10 mouse cellular contexts compared by ENCODE assay signal in genomic region chr10:17023571-17024293, GRCm38 (mm10).
A peak's percentile ranks its signal among the peaks of the same experiment; 100 is the strongest.
DNase-seq lines count a peak whose midpoint lies in the region; ATAC-seq lines count a peak whose summit lies in the region.
"Had no signal": no experiment of that assay in that cellular context is flagged by ENCODE, and none has a peak within 500 bp of the region (broad histone marks: within the 10 kb centered on the region; RNA-seq: fewer than 3 reads in every experiment).

No protein-coding gene starts in this region.

- peaks cover 20% of the 10 kb centered on the region for H3K4me1 ChIP-seq in forebrain, embryonic 15.5 days
- H3K4me1 ChIP-seq in midbrain, embryonic 11.5 days (ENCODE audit: control insufficient read depth, insufficient read depth, low read length), result no peaks in the 10 kb centered on the region

- H3K4me3 ChIP-seq in forebrain, embryonic 15.5 days, result no peak overlapping the region
- H3K4me3 ChIP-seq in midbrain, embryonic 11.5 days (ENCODE audit: low read depth, low read length), result no peak overlapping the region

- peak; percentile 53; the same call in 1 of the 2 replicates for ATAC-seq in cerebellum, adult (ENCODE audit: insufficient number of reproducible peaks, low FRiP score, low TSS enrichment)
- peak; percentile 81 for ATAC-seq in forebrain, embryonic 15.5 days (replicated peaks)
- ATAC-seq in midbrain, embryonic 11.5 days (ENCODE audit: low FRiP score), result peak; percentile 48; the same call in 1 of the 2 replicates
- ATAC-seq in megakaryocyte progenitor cell, adult 5-6 weeks (replicated peaks; ENCODE audit: poor library complexity), result no peak

- peak; percentile 98 for DNase-seq in MN1 (ENCODE audit: low spot score)
- no peak for DNase-seq in midbrain, embryonic 11.5 days (ENCODE audit: low spot score, missing footprints)
- no peak for DNase-seq in spleen, postnatal 4 days (ENCODE audit: low spot score in 2 of 2)
- DNase-seq in urinary bladder, postnatal 10 days (ENCODE audit: low spot score), result no peak
- DNase-seq in lung, postnatal 14 days, result no peak

- peak overlapping the region; percentile 60; the same call in 1 of the 2 replicates for H3K27ac ChIP-seq in forebrain, embryonic 15.5 days (replicated peaks)
- H3K27ac ChIP-seq in midbrain, embryonic 11.5 days (ENCODE audit: low read depth, low read length), result no peak overlapping the region
- H3K27ac ChIP-seq: kidney, postnatal 0 days; liver, embryonic 14.5 days had no signal

- 24% methylated on average over 13 of the region's 13 CpGs for WGBS in forebrain, embryonic 15.5 days
- 67% methylated on average over 13 of the region's 13 CpGs for WGBS in midbrain, embryonic 11.5 days

- H3K4me2 ChIP-seq in forebrain, embryonic 15.5 days (replicated peaks), result no peak overlapping the region
- H3K4me2 ChIP-seq in midbrain, embryonic 11.5 days, result no peak overlapping the region

- H3K27me3 ChIP-seq in forebrain, embryonic 15.5 days, result no peaks in the 10 kb centered on the region
- no peaks in the 10 kb centered on the region for H3K27me3 ChIP-seq in midbrain, embryonic 11.5 days (ENCODE audit: control insufficient read depth, insufficient read depth, low read length)

- no peaks in the 10 kb centered on the region for H3K36me3 ChIP-seq in forebrain, embryonic 15.5 days
- H3K36me3 ChIP-seq in midbrain, embryonic 11.5 days (ENCODE audit: control insufficient read depth, insufficient read depth, low read length), result no peaks in the 10 kb centered on the region

- no peak overlapping the region for H3K9ac ChIP-seq in forebrain, embryonic 15.5 days (replicated peaks)
- H3K9ac ChIP-seq in midbrain, embryonic 11.5 days (ENCODE audit: low read length), result no peak overlapping the region
- H3K9ac ChIP-seq: liver, embryonic 14.5 days had no signal

- H3K9me3 ChIP-seq in forebrain, embryonic 15.5 days, result no peaks in the 10 kb centered on the region
- H3K9me3 ChIP-seq in midbrain, embryonic 11.5 days (ENCODE audit: control insufficient read depth, low read length), result no peaks in the 10 kb centered on the region
